Mouse (Mus musculus) gastrocnemius, postnatal 14 days (tissue): ENCODE results near the gene Mutyh. TPM values are rescaled to one million over a fixed set of nuclear protein-coding genes. Genes with fewer than 3 reads are reported as not detected.

ENCODE experiments used
- total RNA-seq, 2 experiments: library from RNA; stranded (reverse); gene quantifications; 2 replicates each; pipeline ENCODE4 v1.2.3; 2021

Gene Mutyh
- total RNA-seq, 2 experiments from 2014 or later = 1.00 to 1.6 TPM

Other genes with a start within 250 kb of the Mutyh start
- gene Ccdc17, start 211.1 kb upstream of the Mutyh start, total RNA-seq = 1 to 10 TPM; 1.5 to 1.8 TPM
- 10 to 100 TPM; 16.2 to 17.4 TPM for gene Nasp, start 179.8 kb upstream of the Mutyh start, total RNA-seq
- 100 to 1,000 TPM; 226 to 247 TPM for gene Akr1a1, start 156.0 kb upstream of the Mutyh start, total RNA-seq
- 100 to 1,000 TPM; 211 to 229 TPM for gene Prdx1, start 122.2 kb upstream of the Mutyh start, total RNA-seq
- 10 to 100 TPM; 25.5 to 28.9 TPM for gene Mmachc, start 99.3 kb upstream of the Mutyh start, total RNA-seq
- gene Ccdc163, start 99.2 kb upstream of the Mutyh start, total RNA-seq = 1 to 10 TPM; 3.9 to 4.0 TPM
- 1 to 10 TPM; 1.8 to 2.5 TPM for gene Tesk2, start 86.8 kb upstream of the Mutyh start, total RNA-seq
- gene Toe1, start 83 bp upstream of the Mutyh start, total RNA-seq = 1 to 10 TPM; 5.6 to 5.7 TPM
- gene Hpdl, start 14.0 kb downstream of the Mutyh start, total RNA-seq = 1 to 10 TPM; 2.7 to 2.9 TPM
- gene Zswim5, start 69.7 kb downstream of the Mutyh start, total RNA-seq = under 1 TPM; 0.11 to 0.23 TPM
- 10 to 100 TPM; 52.3 to 60.4 TPM for gene Urod, start 186.7 kb downstream of the Mutyh start, total RNA-seq
- gene Hectd3, start 187.6 kb downstream of the Mutyh start, total RNA-seq = 10 to 100 TPM; 12.6 to 14.7 TPM
- gene Eif2b3, start 211.7 kb downstream of the Mutyh start, total RNA-seq = 10 to 100 TPM; 22.0 to 24.8 TPM